Mouse (Mus musculus) heart, embryonic 15.5 days (tissue): ENCODE measurements around the gene Pik3ip1. TPM values are rescaled to one million over a fixed set of nuclear protein-coding genes. Genes with fewer than 3 reads are reported as not detected.

ENCODE experiments used
- ATAC-seq: fragments of 200-750 bp; cut with Nextera tagmentation; replicated peaks from 2 replicates; pipeline ENCODE4 v1.8.0; 2017; ENCODE audit warnings: low read depth, moderate TSS enrichment; ENCODE audit not compliant: insufficient number of reproducible peaks, insufficient read depth, low FRiP score
- H3K27ac ChIP-seq: fragments of 300-500 bp; sonication (generic); 2 replicates; pipeline ENCODE4 v1.5.1; 2015; ENCODE audit warnings: mild to moderate bottlenecking, inconsistent platforms
- H3K27me3 ChIP-seq: fragments of 300-500 bp; sonication (generic); 2 replicates; pipeline ENCODE4 v1.6.1; 2015; ENCODE audit warnings: inconsistent platforms
- H3K36me3 ChIP-seq: fragments of 300-500 bp; sonication (generic); 2 replicates; pipeline ENCODE4 v1.6.1; 2015; ENCODE audit warnings: mild to moderate bottlenecking, inconsistent platforms
- H3K4me1 ChIP-seq: fragments of 300-500 bp; sonication (generic); replicated peaks from 2 replicates; pipeline ENCODE4 v1.6.1; 2015; ENCODE audit warnings: inconsistent platforms
- H3K4me2 ChIP-seq: fragments of 300-500 bp; sonication (generic); 2 replicates; pipeline ENCODE4 v1.6.1; 2015; ENCODE audit warnings: inconsistent platforms, mild to moderate bottlenecking, moderate library complexity
- H3K4me3 ChIP-seq: fragments of 300-500 bp; sonication (generic); 2 replicates; pipeline ENCODE4 v1.5.1; 2015; ENCODE audit warnings: mild to moderate bottlenecking, inconsistent platforms
- H3K9ac ChIP-seq: fragments of 300-500 bp; sonication (generic); 2 replicates; pipeline ENCODE4 v1.6.1; 2015; ENCODE audit warnings: mild to moderate bottlenecking, inconsistent platforms
- H3K9me3 ChIP-seq: fragments of 300-500 bp; sonication (generic); replicated peaks from 2 replicates; pipeline ENCODE4 v1.6.1; 2016; ENCODE audit warnings: inconsistent platforms
- WGBS: fragments of 180-500 bp; shearing (Covaris S2); methylation state at CpG from one replicate; pipeline ENCODE4 v1.1.7; 2015; ENCODE audit warnings: mixed read lengths; 5-methylcytosine and 5-hydroxymethylcytosine counted together
- polyA plus RNA-seq: library from polyadenylated mRNA; unstranded; fragments of >200 nt; fragmentation: Nextera tagmentation; extraction: Ambion mirVana; gene quantifications from 2 replicates; pipeline ENCODE4 v1.2.1, GENCODE M21; 2015

Pik3ip1 gene
- polyA plus RNA-seq, 1 experiment from 2014 or later = 36.1 TPM

DNA sequence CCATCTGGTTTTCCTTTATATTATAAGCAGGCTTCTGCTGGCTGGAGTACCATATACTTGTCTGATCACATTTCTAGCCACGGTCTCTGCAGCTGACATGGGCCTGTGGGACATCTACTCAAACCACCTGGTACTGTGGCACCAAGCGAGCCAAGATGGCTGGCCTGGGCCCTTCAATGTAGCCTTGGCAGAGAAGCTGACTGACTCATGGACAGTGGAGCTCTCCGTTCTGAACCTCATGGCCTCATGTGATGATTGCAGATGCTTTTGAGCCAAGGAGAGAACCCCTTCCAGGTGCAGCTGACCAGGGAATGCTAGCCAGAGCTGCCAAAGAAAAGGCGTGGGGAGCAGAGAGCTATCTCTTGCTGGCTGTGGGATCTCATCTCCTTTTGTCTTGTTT is 24.4 kb upstream of the Pik3ip1 start:
- ATAC-seq = no peak
- peaks cover 76% of the 10 kb centered on the region for H3K36me3 ChIP-seq
- H3K4me1 ChIP-seq = peaks cover 18% of the 10 kb centered on the region
- H3K4me3 ChIP-seq = no peak overlapping the region
- WGBS = 87% methylated on average over 4 of the region's 4 CpGs
- H3K27me3 ChIP-seq = no peaks in the 10 kb centered on the region
- no peaks in the 10 kb centered on the region for H3K9me3 ChIP-seq
- no peak overlapping the region for H3K9ac ChIP-seq
- H3K27ac ChIP-seq = no peak overlapping the region
- H3K4me2 ChIP-seq = no peak overlapping the region

DNA sequence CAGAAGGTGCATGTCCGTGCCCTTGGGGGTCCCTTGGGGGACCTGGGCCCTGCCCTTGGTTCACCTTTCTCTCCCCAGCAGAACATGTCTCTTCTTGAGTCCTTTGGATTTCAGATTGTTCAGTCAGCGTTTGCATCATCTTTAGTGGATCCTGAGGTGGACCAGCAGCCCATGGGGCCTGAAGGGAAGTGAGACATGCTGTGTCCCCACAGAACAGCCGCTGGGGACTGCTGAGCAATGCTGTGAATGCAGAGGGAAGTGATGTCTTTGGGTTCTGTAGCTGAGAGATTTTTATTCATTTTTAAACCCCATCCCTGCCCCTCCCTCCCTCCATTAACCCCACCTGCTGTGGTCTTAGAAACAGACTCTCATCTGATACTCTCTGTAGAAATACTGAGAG is 22.3 kb upstream of the Pik3ip1 start:
- no peaks in the 10 kb centered on the region for H3K27me3 ChIP-seq
- H3K9me3 ChIP-seq = no peaks in the 10 kb centered on the region
- H3K4me3 ChIP-seq = no peak overlapping the region
- peaks cover 11% of the 10 kb centered on the region for H3K4me1 ChIP-seq
- peaks cover 68% of the 10 kb centered on the region for H3K36me3 ChIP-seq
- no peak for ATAC-seq
- WGBS = 93% methylated on average over 3 of the region's 3 CpGs
- no peak overlapping the region for H3K4me2 ChIP-seq
- no peak overlapping the region for H3K9ac ChIP-seq
- H3K27ac ChIP-seq = no peak overlapping the region

DNA sequence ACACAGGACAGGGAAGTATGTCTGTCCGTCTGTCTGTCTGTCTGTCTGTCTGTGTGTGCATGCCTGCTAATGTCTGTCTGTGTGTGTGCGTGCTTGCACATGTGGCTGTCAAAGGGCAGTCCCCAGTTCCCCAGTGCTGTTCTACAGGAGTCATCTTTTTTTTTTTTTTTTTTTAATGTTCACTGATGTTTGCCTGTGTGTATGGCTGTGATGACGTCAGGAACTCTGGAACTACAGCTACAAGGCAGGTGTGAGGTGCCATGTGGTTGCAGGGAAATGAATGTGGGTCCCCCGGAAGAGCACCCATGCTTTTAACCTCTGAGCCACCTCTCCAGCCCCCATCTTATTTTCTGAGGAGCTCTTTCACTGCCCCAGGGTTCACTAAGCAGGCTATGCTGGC is 20.3 kb upstream of the Pik3ip1 start:
- Histone ChIP-seq H3K27me3 (no peaks in the 10 kb centered on the region), H3K4me1 (peaks cover 11% of the 10 kb centered on the region; the same call in 1 of the 2 replicates), H3K4me3 (no peak overlapping the region), H3K36me3 (peaks cover 61% of the 10 kb centered on the region), H3K27ac (peak overlapping the region; percentile 20; the same call in 1 of the 2 replicates), H3K9ac (no peak overlapping the region), H3K4me2 (no peak overlapping the region), H3K9me3 (no peaks in the 10 kb centered on the region)
- no peak for ATAC-seq
- WGBS = 90% methylated on average over 4 of the region's 4 CpGs

DNA sequence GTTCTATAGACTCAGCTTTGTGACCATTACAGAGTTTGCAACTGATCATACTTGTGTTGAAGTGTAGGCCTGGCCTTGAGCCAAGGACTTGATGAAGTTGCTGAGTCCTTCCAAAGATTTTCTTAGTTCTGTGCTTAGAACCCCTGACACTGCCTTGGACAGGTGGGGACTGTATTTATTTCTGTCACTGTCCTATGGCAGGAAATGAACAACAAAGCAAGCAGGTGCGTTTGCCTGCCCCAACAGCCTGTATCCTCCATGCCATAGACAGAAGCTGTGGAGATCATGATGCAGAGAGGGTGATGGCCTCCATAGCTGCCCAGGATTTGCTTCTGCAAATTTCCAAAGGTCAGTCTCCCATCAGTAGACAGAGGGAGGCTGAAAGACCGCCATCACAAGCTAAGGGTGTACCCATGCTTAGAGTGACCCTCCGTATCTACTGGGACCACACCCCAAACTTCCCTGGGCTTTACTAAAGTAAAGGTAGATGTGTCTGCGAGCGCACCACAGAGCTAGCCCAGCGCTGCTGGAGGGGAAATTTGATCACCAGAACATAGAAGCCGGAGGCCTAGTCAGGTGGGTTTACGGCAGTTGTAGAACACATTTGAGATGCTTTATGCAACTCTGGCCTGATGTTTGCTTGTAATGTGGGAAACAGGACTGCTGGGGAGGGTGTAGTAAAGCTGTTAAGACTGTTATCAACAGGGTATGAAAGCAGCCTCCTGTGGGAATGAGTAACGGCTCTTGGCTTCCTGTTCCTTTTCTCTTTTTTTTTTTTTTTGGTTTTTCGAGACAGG is 19.2 kb upstream of the Pik3ip1 start:
- Histone ChIP-seq H3K4me2 (no peak overlapping the region), H3K9ac (no peak overlapping the region), H3K27me3 (no peaks in the 10 kb centered on the region), H3K36me3 (peaks cover 50% of the 10 kb centered on the region), H3K4me1 (peaks cover 11% of the 10 kb centered on the region; the same call in 1 of the 2 replicates), H3K9me3 (no peaks in the 10 kb centered on the region), H3K4me3 (no peak overlapping the region), H3K27ac (peak overlapping the region; percentile 35; the same call in 1 of the 2 replicates)
- no peak for ATAC-seq
- 80% methylated on average over 10 of the region's 10 CpGs for WGBS

DNA sequence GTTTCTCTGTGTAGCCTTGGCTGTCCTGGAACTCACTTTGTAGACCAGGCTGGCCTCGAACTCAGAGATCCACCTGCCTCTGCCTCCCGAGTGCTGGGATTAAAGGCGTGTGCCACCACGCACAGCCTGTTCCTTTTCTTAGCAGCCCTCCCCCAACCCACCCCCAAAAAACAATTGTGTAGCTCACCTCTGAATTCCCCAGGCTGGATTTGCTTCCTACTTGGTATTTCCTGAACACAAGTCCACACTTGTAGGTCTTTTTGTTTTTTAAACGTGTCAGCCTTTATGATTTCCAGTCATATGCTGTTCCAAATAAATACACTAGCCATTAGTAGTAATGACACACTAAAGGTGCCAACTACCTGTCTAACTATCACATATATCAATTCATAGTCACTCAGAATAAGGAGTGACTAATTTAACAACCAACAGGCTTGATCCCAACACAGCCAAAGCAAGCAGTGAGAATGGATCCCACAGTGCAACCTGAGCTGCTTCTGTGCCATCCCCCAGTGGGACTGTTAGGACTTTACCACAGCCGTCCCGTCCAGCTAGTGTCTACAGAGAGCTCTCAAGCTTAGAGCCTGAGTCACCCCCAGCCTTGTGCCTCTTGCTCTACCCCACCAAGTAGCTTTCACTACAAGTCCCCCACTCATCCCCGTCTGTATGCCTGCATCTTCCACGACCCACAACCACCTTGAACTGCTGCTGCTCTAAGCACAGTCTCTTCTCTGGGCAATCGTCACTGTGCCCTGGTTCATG is 18.4 kb upstream of the Pik3ip1 start:
- 77% methylated on average over 10 of the region's 10 CpGs for WGBS
- ATAC-seq = no peak
- H3K27ac ChIP-seq = no peak overlapping the region

DNA sequence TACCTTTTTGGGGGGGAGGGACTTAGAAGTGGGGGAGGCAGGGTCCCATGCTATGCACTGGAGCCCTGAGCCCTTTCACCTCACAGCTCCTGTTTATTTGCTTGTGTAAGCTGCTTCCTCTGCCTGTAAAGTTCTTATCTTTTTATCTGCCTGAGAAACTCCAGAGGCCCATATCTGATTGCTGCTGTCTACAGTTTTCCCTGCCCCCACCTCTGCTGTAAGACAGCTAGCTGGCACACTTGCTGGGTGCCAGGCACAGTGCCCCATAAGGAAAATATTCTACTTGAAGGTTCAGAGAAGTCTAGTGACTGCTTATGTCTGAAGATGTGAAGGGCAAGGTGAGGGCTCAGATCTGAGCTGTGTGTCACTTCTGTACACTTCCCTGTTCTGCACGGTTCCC is 16.9 kb upstream of the Pik3ip1 start:
- Histone ChIP-seq H3K4me3 (no peak overlapping the region), H3K36me3 (peaks cover 29% of the 10 kb centered on the region), H3K4me1 (peaks cover 11% of the 10 kb centered on the region; the same call in 1 of the 2 replicates), H3K9me3 (no peaks in the 10 kb centered on the region), H3K27me3 (no peaks in the 10 kb centered on the region), H3K27ac (no peak overlapping the region), H3K4me2 (no peak overlapping the region), H3K9ac (no peak overlapping the region)
- 80% methylated on average over 1 of the region's 1 CpGs for WGBS
- ATAC-seq = no peak; the same call in 1 of the 2 replicates

More for the DNA sequence above, 18.4 kb upstream of the Pik3ip1 start:
- H3K4me3 ChIP-seq = no peak overlapping the region
- peaks cover 44% of the 10 kb centered on the region for H3K36me3 ChIP-seq
- H3K9ac ChIP-seq = no peak overlapping the region
- H3K27me3 ChIP-seq = no peaks in the 10 kb centered on the region
- no peak overlapping the region for H3K4me2 ChIP-seq
- no peaks in the 10 kb centered on the region for H3K9me3 ChIP-seq
- H3K4me1 ChIP-seq = peaks cover 11% of the 10 kb centered on the region; the same call in 1 of the 2 replicates

DNA sequence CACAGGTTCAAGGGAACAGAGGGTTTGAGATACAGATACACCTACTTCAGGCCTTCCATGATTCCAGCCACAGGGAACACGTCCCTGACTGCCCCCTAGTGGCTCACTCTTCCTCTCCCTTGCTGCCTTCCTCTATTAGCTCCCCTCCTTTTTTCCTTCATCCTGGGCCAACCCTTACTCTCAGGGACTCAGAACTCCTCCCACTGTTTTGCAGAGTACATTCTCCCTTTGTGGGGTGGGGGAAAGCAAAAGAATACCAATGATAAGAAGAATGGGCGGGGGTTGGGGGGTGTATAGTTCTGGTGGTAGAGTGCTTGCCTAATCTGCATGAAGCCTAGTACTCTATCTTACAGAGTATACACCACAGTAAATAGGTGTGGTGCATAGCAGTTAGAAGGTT is 16.1 kb upstream of the Pik3ip1 start:
- WGBS = 29% methylated on average over 2 of the region's 2 CpGs
- Histone ChIP-seq H3K4me3 (no peak overlapping the region), H3K4me1 (peaks cover 11% of the 10 kb centered on the region; the same call in 1 of the 2 replicates), H3K27ac (no peak overlapping the region), H3K9ac (no peak overlapping the region), H3K4me2 (no peak overlapping the region), H3K9me3 (no peaks in the 10 kb centered on the region), H3K36me3 (peaks cover 20% of the 10 kb centered on the region), H3K27me3 (no peaks in the 10 kb centered on the region)
- ATAC-seq = 0 out of 2 replicates have a peak, but pooled peaks have one; percentile 6

DNA sequence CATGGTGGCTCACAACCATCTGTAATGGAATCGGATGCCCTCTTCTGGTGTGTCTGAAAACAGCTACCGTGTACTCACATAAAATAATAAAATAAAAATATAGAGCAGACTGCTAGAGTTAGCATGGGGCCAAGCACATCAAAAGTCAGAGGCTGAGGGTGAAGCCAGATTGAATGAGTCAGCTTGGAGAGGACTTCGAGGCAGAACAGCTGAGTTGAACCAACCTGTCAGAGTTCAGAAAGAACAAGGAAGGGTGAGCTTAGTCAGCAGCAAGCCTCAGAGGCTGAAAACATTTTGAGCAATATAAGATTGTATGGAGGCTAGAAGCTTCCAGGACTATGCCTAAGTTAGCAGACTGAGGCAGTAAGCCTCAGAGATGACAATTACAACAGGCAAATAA is 11.9 kb upstream of the Pik3ip1 start:
- no peak for ATAC-seq
- H3K9ac ChIP-seq = no peak overlapping the region
- H3K36me3 ChIP-seq = no peaks in the 10 kb centered on the region
- H3K4me2 ChIP-seq = no peak overlapping the region
- H3K27ac ChIP-seq = no peak overlapping the region
- H3K27me3 ChIP-seq = no peaks in the 10 kb centered on the region
- no peak overlapping the region for H3K4me3 ChIP-seq
- H3K4me1 ChIP-seq = peaks cover under 1% of the 10 kb centered on the region; the same call in 1 of the 2 replicates
- no peaks in the 10 kb centered on the region for H3K9me3 ChIP-seq
- 92% methylated on average over 3 of the region's 3 CpGs for WGBS

DNA sequence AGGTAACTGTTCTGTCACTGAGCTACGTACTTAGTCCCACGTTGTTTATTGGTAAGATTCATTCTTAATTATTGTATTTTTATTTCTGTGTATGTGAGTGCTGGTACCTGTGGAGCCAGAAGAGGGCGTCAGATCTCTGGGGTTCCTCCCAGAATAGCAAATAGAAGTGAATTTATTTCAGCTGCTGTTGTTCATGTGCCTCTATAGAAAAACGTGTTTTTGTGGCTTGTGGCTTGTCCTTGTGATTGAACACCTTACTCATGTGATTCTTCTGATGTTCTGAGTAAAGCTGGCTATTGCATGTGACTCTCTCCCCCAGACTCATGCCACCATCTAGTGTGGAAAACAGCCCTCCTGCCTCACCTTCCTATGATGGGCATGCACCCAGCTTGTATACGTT is 1.9 kb upstream of the Pik3ip1 start:
- H3K9me3 ChIP-seq = no peaks in the 10 kb centered on the region
- no peak overlapping the region for H3K27ac ChIP-seq
- peaks cover 29% of the 10 kb centered on the region for H3K4me1 ChIP-seq
- H3K9ac ChIP-seq = no peak overlapping the region
- WGBS = 75% methylated on average over 5 of the region's 5 CpGs
- ATAC-seq = no peak
- H3K27me3 ChIP-seq = no peaks in the 10 kb centered on the region
- no peak overlapping the region for H3K4me2 ChIP-seq
- peaks cover 3% of the 10 kb centered on the region; the same call in 1 of the 2 replicates for H3K36me3 ChIP-seq
- H3K4me3 ChIP-seq = no peak overlapping the region

DNA sequence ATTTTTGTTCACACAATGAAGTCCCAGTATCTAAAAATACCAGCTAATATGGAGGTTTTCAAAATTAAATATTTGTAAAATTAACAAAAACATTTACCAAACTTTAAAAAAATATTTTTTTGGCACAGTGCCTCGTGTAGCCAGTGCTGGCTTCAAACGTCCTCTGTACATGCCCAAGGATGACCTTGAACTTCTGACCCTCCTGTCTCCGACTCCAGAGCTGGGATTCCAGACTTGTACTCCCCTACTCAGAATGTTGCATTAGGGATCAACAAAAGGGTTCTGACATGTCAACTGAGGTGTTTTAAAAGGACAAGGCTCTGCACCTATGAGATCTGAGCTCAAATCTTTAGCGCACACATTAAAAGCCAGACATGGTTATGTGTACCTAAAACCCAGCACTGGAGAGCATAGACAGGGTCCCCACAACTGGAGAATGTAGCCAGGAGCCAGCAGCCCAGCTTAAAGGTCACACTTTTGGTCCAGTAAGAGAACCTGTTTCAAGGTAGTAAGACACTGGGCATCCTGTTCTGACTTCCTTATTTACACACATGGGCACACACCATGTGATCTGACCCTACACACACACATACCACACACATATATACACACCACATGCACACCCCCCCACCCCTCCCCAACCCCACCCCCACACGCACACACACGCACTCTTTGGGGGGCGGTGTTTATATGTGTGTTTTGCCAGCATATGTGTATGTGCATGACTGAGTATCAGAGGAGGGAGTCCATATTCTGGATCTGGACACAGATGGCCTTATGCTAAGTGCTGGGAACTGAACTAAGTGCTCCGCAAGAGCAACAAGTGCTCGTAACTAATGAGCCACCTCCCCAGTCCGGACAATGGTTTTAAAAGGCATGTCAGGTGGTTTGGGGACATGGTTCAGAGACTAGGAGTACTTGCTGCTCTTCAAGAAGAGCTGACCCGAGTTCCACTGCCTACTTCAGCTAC is 1.1 kb upstream of the Pik3ip1 start:
- Histone ChIP-seq H3K27ac (peak overlapping the region; percentile 88), H3K9me3 (no peaks in the 10 kb centered on the region), H3K4me1 (peaks cover 33% of the 10 kb centered on the region), H3K9ac (no peak overlapping the region), H3K4me2 (peak overlapping the region; percentile 99), H3K27me3 (no peaks in the 10 kb centered on the region), H3K36me3 (peaks cover 8% of the 10 kb centered on the region), H3K4me3 (no peak overlapping the region)
- WGBS = 66% methylated on average over 11 of the region's 11 CpGs
- no peak for ATAC-seq
